Mouse (Mus musculus): ENCODE data around the gene Zfp629.

GRCm38 (mm10) chr7:127626039-127626438, 10.4 kb upstream of the Zfp629 start:
- TF ChIP-seq CTCF (IDR thresholded peaks at IDR 0.05; ENCODE audit: low read depth) (no peak), EP300 (IDR thresholded peaks at IDR 0.05; ENCODE audit: low read depth) (no peak)

Measured in heart, postnatal 0 days (tissue).